Mouse (Mus musculus): Measurements from ENCODE around the gene Ecpas. TPM values are rescaled to one million over a fixed set of nuclear protein-coding genes. Genes with fewer than 3 reads are reported as not detected.

Gene Ecpas
- polyA plus RNA-seq, 2 experiments = 25.7 to 41.9 TPM

DNA sequence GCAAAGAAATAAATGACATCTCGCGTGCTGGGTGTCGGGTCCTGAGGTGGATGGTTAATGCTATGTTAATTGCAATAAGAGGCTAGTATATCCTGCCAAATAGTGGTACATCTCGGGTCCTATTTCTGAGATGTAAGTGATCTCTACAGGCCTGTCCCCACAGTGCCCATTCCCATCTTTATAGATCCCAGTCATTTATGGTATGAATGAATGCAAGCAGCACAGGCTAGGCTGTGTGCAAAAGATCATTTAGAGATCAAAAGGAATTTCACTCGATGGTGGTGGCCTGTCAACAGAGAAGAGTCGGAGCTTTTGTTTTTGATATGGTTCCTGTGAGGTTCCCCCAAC, 31.6 kb upstream of the Ecpas start:
- Histone ChIP-seq H3K4me1 (ENCODE audit: control insufficient read depth, insufficient read depth, low read length) (peaks cover 7% of the 10 kb centered on the region), H3K27ac (replicated peaks; ENCODE audit: low read depth, low read length) (no peak overlapping the region), H3K4me3 (replicated peaks; ENCODE audit: low read length) (peak overlapping the region; percentile 69), H3K9me3 (ENCODE audit: control insufficient read depth, low read length) (no peaks in the 10 kb centered on the region), H3K9ac (ENCODE audit: low read depth, low read length, severe bottlenecking) (peak overlapping the region; percentile 64), H3K27me3 (ENCODE audit: control insufficient read depth, insufficient read depth, low read length) (no peaks in the 10 kb centered on the region), H3K36me3 (ENCODE audit: control insufficient read depth, insufficient read depth, low read length) (no peaks in the 10 kb centered on the region; the same call in 1 of the 2 replicates), H3K4me2 (replicated peaks; ENCODE audit: low read depth, low read length, severe bottlenecking) (peak overlapping the region; percentile 71)
- 13% methylated on average over 6 of the region's 6 CpGs for WGBS
- ATAC-seq (ENCODE audit: low FRiP score, low read depth) (no peak), DNase-seq (ENCODE audit: low spot score) (no peak)
- no peak for TF ChIP-seq POLR2A (IDR thresholded peaks at IDR 0.05; ENCODE audit: borderline replicate concordance, extremely low read depth, insufficient read depth, insufficient read length)

GRCm38 (mm10) chr4:58943420-58944205, 31.1 kb upstream of the Ecpas start, which contains the start of gene Zkscan16:
Gene Zkscan16 (plus strand): TSS chr4:58943628.
- H3K9ac ChIP-seq (ENCODE audit: low read depth, low read length, severe bottlenecking) = peak within 1 kb of the TSS; percentile 64
- H3K27ac ChIP-seq (replicated peaks; ENCODE audit: low read depth, low read length) = peak within 1 kb of the TSS; percentile 35; the same call in 1 of the 2 replicates
- H3K36me3 ChIP-seq (ENCODE audit: control insufficient read depth, insufficient read depth, low read length) = no peaks in the 10 kb centered on the region; the same call in 1 of the 2 replicates
- H3K27me3 ChIP-seq (ENCODE audit: control insufficient read depth, insufficient read depth, low read length) = no peaks in the 10 kb centered on the region
- H3K4me3 ChIP-seq (replicated peaks; ENCODE audit: low read length) = peak within 1 kb of the TSS; percentile 69
- WGBS = 3% methylated on average over 50 of the region's 50 CpGs
- H3K4me1 ChIP-seq (ENCODE audit: control insufficient read depth, insufficient read depth, low read length) = peaks cover 7% of the 10 kb centered on the region
- TF ChIP-seq POLR2A (IDR thresholded peaks at IDR 0.05; ENCODE audit: borderline replicate concordance, extremely low read depth, insufficient read depth, insufficient read length) = 0 out of 2 replicates have a peak, but pooled peaks have one; percentile 40
- ATAC-seq (ENCODE audit: low FRiP score, low read depth) (peak; percentile 90), DNase-seq (ENCODE audit: low spot score) (peak; percentile 88)
- H3K9me3 ChIP-seq (ENCODE audit: control insufficient read depth, low read length) = no peaks in the 10 kb centered on the region
- H3K4me2 ChIP-seq (replicated peaks; ENCODE audit: low read depth, low read length, severe bottlenecking) = peak within 1 kb of the TSS; percentile 71

- Histone ChIP-seq H3K4me1 (ENCODE audit: control insufficient read depth, insufficient read depth, low read length) (peaks cover 7% of the 10 kb centered on the region), H3K27me3 (ENCODE audit: control insufficient read depth, insufficient read depth, low read length) (no peaks in the 10 kb centered on the region), H3K9ac (ENCODE audit: low read depth, low read length, severe bottlenecking) (peak overlapping the region; percentile 64), H3K36me3 (ENCODE audit: control insufficient read depth, insufficient read depth, low read length) (no peaks in the 10 kb centered on the region; the same call in 1 of the 2 replicates), H3K27ac (replicated peaks; ENCODE audit: low read depth, low read length) (no peak overlapping the region), H3K4me2 (replicated peaks; ENCODE audit: low read depth, low read length, severe bottlenecking) (peak overlapping the region; percentile 71), H3K4me3 (replicated peaks; ENCODE audit: low read length) (peak overlapping the region; percentile 69), H3K9me3 (ENCODE audit: control insufficient read depth, low read length) (no peaks in the 10 kb centered on the region)
- 77% methylated on average over 4 of the region's 4 CpGs for WGBS
- TF ChIP-seq POLR2A (IDR thresholded peaks at IDR 0.05; ENCODE audit: borderline replicate concordance, extremely low read depth, insufficient read depth, insufficient read length) = no peak
- ATAC-seq (ENCODE audit: low FRiP score, low read depth) (peak; percentile 10; the same call in 1 of the 2 replicates), DNase-seq (ENCODE audit: low spot score) (no peak)
These were observed 30.4 kb upstream of the Ecpas start for GRCm38 (mm10) chr4:58942942-58943341.

GRCm38 (mm10) chr4:58941638-58942037, 29.1 kb upstream of the Ecpas start:
- H3K4me1 ChIP-seq (ENCODE audit: control insufficient read depth, insufficient read depth, low read length) = peaks cover 7% of the 10 kb centered on the region
- DNase-seq (ENCODE audit: low spot score) = no peak
- TF ChIP-seq POLR2A (IDR thresholded peaks at IDR 0.05; ENCODE audit: borderline replicate concordance, extremely low read depth, insufficient read depth, insufficient read length) = no peak
- no peak overlapping the region for H3K4me2 ChIP-seq (replicated peaks; ENCODE audit: low read depth, low read length, severe bottlenecking)
- no peak overlapping the region for H3K27ac ChIP-seq (replicated peaks; ENCODE audit: low read depth, low read length)
- no peaks in the 10 kb centered on the region for H3K27me3 ChIP-seq (ENCODE audit: control insufficient read depth, insufficient read depth, low read length)
- H3K9me3 ChIP-seq (ENCODE audit: control insufficient read depth, low read length) = no peaks in the 10 kb centered on the region
- H3K36me3 ChIP-seq (ENCODE audit: control insufficient read depth, insufficient read depth, low read length) = no peaks in the 10 kb centered on the region; the same call in 1 of the 2 replicates
- no peak overlapping the region for H3K4me3 ChIP-seq (replicated peaks; ENCODE audit: low read length)
- ATAC-seq (ENCODE audit: low FRiP score, low read depth) = no peak
- H3K9ac ChIP-seq (ENCODE audit: low read depth, low read length, severe bottlenecking) = no peak overlapping the region

DNA sequence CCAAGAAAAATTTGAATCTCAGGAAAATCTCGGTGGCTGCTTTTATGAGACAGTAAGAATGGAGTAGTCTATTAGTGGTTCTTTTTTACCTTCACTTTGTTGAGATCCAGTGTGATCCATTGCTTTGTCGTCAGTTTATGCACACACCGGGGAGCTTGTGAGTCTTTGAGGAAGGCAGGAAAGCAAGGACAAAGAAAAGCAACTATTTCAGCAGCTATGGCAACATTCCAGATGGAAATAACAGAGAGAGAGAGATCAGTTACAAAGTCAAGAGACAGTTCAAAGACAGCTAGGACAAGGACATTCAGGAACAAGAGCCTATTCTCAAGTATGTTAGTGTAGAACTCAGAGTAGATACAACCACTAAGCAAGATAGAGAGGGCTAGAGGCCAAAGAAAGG, 23.3 kb upstream of the Ecpas start:
- H3K4me3 ChIP-seq (replicated peaks; ENCODE audit: low read length) = no peak overlapping the region
- H3K4me2 ChIP-seq (replicated peaks; ENCODE audit: low read depth, low read length, severe bottlenecking) = no peak overlapping the region
- no peaks in the 10 kb centered on the region for H3K27me3 ChIP-seq (ENCODE audit: control insufficient read depth, insufficient read depth, low read length)
- H3K9me3 ChIP-seq (ENCODE audit: control insufficient read depth, low read length) = no peaks in the 10 kb centered on the region; the same call in 1 of the 2 replicates
- no peak for ATAC-seq (ENCODE audit: low FRiP score, low read depth)
- H3K27ac ChIP-seq (replicated peaks; ENCODE audit: low read depth, low read length) = no peak overlapping the region
- no peaks in the 10 kb centered on the region for H3K4me1 ChIP-seq (ENCODE audit: control insufficient read depth, insufficient read depth, low read length)
- TF ChIP-seq POLR2A (IDR thresholded peaks at IDR 0.05; ENCODE audit: borderline replicate concordance, extremely low read depth, insufficient read depth, insufficient read length) = no peak
- WGBS = 64% methylated on average over 3 of the region's 3 CpGs
- no peak for DNase-seq (ENCODE audit: low spot score)
- H3K9ac ChIP-seq (ENCODE audit: low read depth, low read length, severe bottlenecking) = no peak overlapping the region
- no peaks in the 10 kb centered on the region for H3K36me3 ChIP-seq (ENCODE audit: control insufficient read depth, insufficient read depth, low read length)

All from limb, embryonic 14.5 days (tissue).